Mouse (Mus musculus): Measurements from ENCODE around the gene Sgpp2.

DNA sequence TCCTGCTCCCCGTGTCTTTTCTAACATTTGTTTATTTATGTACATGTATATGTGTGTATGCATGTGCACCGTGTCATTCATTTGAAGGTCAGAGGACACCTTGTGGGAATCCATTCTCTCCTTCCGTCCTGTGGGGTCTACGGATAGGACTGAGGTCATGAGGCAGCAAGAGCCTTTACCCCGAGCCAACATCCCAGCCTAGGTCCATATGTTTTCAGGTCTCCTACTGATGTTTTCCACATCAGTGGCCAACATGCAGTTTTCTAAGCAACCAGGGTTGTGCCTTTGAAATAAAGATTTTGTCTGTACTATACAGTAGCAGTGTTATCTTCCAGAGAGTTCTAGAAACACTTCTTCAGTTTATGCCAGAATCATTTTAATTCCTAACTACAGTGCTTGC, 63.7 kb downstream of the Sgpp2 start:
- no peak for TF ChIP-seq CTCF (IDR thresholded peaks at IDR 0.05; ENCODE audit: low read depth)
- no peak for TF ChIP-seq EP300 (optimal IDR thresholded peaks at IDR 0.05)

Data from stomach, postnatal 0 days (tissue).